In genomic region chr2:125870159-125870558, GRCm38 (mm10) we compare ENCODE assay signal across 16 mouse cellular contexts.
"Had no signal": no experiment of that assay in that cellular context is flagged by ENCODE, and none has a peak within 500 bp of the region (broad histone marks: within the 10 kb centered on the region; RNA-seq: fewer than 3 reads in every experiment).

No protein-coding gene starts in this region.

- H3K9ac ChIP-seq: liver, postnatal 0 days; lung, embryonic 15.5 days; midbrain, embryonic 13.5 days; midbrain, embryonic 15.5 days; neural tube, embryonic 12.5 days had no signal

- H3K4me3 ChIP-seq: lung, embryonic 15.5 days; megakaryocyte, embryonic 14.5 days; midbrain, embryonic 13.5 days; midbrain, embryonic 15.5 days; neural tube, embryonic 12.5 days had no signal

- H3K4me2 ChIP-seq: lung, embryonic 15.5 days; midbrain, embryonic 11.5 days; midbrain, embryonic 13.5 days; midbrain, embryonic 15.5 days; neural tube, embryonic 12.5 days had no signal

- H3K36me3 ChIP-seq: lung, embryonic 15.5 days; midbrain, embryonic 13.5 days; neural tube, embryonic 12.5 days had no signal

- H3K27ac ChIP-seq: lung, embryonic 15.5 days; macrophage; midbrain, embryonic 13.5 days; midbrain, embryonic 15.5 days; neural tube, embryonic 12.5 days had no signal

- H3K9me3 ChIP-seq: lung, embryonic 15.5 days; megakaryocyte, embryonic 14.5 days; midbrain, embryonic 13.5 days; midbrain, embryonic 15.5 days; neural tube, embryonic 12.5 days had no signal

- H3K27me3 ChIP-seq: lung, embryonic 15.5 days; megakaryocyte, embryonic 14.5 days; midbrain, embryonic 13.5 days; midbrain, embryonic 15.5 days; neural tube, embryonic 12.5 days had no signal

- ATAC-seq: liver, postnatal 0 days; lung, postnatal 0 days; midbrain, embryonic 13.5 days; midbrain, embryonic 15.5 days had no signal

- DNase-seq: liver, postnatal 0 days; lung, adult 2 months; lung, postnatal 14 days; lung, postnatal 36 days; right cerebral cortex, postnatal 14 days; thymus, adult 2 months; thymus, postnatal 25 days; thymus, postnatal 4 days had no signal
